Mouse (Mus musculus) E14TG2a.4 (cell line): ENCODE data around the gene Stk10.

Experiments used
- CTCF ChIP-seq: conservative IDR thresholded peaks from 2 replicates; pipeline ENCODE4 v1.5.1; 2014; ENCODE audit warnings: low read length
- NANOG ChIP-seq: IDR thresholded peaks from 2 replicates; pipeline ENCODE4 v1.6.1; 2014; ENCODE audit warnings: borderline replicate concordance, low read length, mixed read lengths

GRCm38 (mm10) chr11:32633542-32633941, 100.4 kb downstream of the Stk10 start:
- peak; percentile 87 for TF ChIP-seq CTCF
- no peak for TF ChIP-seq NANOG
